Mouse (Mus musculus) ES-E14 (cell line): ENCODE data around the gene Chsy1.

ENCODE experiments used
- CHD2 ChIP-seq: IDR thresholded peaks from 2 replicates; pipeline ENCODE4 v1.6.1; 2014; ENCODE audit warnings: mild to moderate bottlenecking, low read depth, low read length, inconsistent platforms
- ZC3H11A ChIP-seq: IDR thresholded peaks from 2 replicates; pipeline ENCODE4 v1.6.1; 2012; ENCODE audit warnings: low read depth, mild to moderate bottlenecking, inconsistent platforms, low read length, borderline replicate concordance

GRCm38 (mm10) chr7:66147816-66148215 lies 38.5 kb downstream of the Chsy1 start:
- TF ChIP-seq ZC3H11A = no peak
- no peak for TF ChIP-seq CHD2
